Mouse (Mus musculus) erythroblast, embryonic 14.5 days (primary cell): ENCODE results near the gene Arrdc2.

Experiments
- GATA1 ChIP-seq: IDR thresholded peaks from 2 replicates; pipeline ENCODE4 v1.6.1; 2012; ENCODE audit warnings: low read length, inconsistent platforms, mixed read lengths
- TAL1 ChIP-seq: IDR thresholded peaks from 3 replicates; pipeline ENCODE4 v1.6.1; 2012; ENCODE audit warnings: low read length, inconsistent platforms, mixed read lengths

- TF ChIP-seq GATA1, result no peak
- TF ChIP-seq TAL1, result no peak
Measured at GRCm38 (mm10) chr8:70832371-70832770, 7.1 kb downstream of the Arrdc2 start.
